Mouse (Mus musculus): ENCODE measurements around the gene Rbfox1.
A peak's percentile ranks its signal among the peaks of the same experiment; 100 is the strongest.

Gene Rbfox1

GRCm38 (mm10) chr16:6349381-6349780, 464.2 kb downstream of the Rbfox1 start:
- DNase-seq (ENCODE audit: low spot score) = no peak

DNA sequence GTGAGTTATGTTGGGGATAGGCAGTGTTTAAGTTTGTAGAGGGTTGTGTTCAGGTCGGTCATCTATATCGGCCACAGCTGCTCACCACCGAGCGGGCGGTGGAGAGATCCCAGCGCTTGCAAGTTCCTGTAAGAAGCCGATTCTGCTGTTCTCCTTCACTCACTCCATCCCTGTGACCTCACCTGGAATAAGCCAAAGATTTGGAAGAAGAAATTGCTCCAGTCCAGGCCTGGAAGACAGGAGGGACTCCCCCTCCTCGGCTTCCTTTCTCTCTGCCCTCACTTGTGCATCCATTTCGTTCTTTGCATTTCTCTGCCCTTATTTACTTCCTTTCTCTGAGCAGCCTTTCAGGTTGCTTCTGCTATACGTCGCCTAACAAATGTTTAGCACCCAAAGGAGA, 465.1 kb downstream of the Rbfox1 start:
- no peak for DNase-seq (ENCODE audit: low spot score)

DNA sequence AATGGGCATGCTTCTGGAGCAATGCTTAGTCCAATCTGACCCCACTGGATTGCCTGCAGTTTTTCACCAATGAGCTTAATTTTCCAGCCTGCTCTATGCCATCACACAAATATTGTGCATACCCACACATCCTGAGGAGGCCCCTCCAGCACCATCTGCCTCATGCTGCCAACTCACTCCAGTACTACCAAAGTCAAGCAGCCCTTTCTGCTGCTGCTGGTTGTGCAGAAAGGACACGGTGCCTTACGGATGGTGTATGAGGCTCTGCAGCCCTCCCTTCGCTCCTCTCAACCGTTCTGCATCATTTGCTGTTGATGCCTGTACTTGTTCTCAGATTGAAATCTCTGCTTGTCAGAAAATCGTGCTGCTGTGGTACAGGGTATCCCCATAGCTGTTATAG, 468.0 kb downstream of the Rbfox1 start:
- no peak for DNase-seq (ENCODE audit: low spot score)

GRCm38 (mm10) chr16:6356931-6357330, 471.8 kb downstream of the Rbfox1 start:
- no peak for DNase-seq (ENCODE audit: low spot score)

DNA sequence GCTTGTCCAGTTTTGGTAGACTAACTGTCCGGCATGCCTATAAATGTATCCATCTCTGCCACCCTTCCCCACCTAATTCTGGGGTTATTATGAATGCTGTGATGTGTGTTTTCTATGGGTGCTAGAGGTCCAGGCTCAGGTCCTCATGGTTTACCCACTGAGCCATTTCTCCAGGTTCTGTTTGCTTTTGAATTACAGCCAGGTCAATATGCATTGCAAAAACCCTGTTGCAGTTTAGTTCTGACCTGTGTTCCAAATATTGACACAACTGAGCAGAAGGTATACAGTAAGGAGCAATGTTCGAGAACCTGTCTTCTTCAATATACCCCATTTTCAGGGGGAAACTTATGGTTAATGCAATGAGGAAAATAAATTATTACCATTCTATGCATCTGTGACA, 480.6 kb downstream of the Rbfox1 start:
- DNase-seq (ENCODE audit: low spot score) = no peak

DNA sequence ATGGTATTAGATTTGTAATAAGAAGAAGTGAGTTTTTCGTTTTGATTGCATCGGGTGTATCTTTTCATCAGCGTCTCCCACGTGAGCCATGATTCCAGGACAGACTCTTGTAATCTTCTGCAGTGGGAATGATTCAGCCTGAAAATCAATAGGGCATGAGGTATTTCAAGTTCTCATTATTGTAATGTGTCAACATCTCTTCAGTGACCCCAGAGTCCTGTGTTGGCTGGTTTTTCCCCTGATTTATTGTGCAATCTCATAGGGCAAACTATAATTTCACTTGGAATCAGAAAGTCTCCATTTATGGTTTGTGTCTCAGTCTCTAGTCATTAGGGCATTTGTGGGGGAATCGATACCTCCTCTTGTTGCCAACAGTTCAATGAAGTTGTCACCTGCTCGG, 481.5 kb downstream of the Rbfox1 start:
- no peak for DNase-seq (ENCODE audit: low spot score)

DNA sequence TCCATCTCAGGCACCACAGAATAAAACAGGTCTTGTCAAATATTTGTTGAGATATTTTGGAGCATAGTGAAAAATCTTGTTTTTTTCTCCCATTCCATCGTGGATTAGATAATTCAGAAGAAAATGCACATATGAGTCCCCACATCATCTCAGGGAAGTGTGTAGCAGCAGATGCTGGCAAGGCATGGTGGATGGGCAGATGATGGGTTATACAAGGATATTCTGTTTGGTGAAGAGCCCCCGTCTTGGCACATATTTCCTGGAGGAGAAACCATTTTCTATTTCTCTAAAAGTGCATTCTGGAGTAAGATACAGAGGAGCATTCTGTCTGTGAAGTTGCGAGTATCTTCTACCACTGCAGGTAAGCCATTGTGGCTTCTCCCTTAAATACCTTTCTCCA, 495.8 kb downstream of the Rbfox1 start:
- DNase-seq (ENCODE audit: low spot score) = no peak

- DNase-seq (ENCODE audit: low spot score) = no peak
These were observed 496.4 kb downstream of the Rbfox1 start for GRCm38 (mm10) chr16:6381572-6381971.

- no peak for DNase-seq (ENCODE audit: low spot score)
These were observed 497.6 kb downstream of the Rbfox1 start for GRCm38 (mm10) chr16:6382712-6383111.

- no peak for DNase-seq (ENCODE audit: low spot score)
These were observed 505.2 kb downstream of the Rbfox1 start for GRCm38 (mm10) chr16:6390278-6390930.

DNA sequence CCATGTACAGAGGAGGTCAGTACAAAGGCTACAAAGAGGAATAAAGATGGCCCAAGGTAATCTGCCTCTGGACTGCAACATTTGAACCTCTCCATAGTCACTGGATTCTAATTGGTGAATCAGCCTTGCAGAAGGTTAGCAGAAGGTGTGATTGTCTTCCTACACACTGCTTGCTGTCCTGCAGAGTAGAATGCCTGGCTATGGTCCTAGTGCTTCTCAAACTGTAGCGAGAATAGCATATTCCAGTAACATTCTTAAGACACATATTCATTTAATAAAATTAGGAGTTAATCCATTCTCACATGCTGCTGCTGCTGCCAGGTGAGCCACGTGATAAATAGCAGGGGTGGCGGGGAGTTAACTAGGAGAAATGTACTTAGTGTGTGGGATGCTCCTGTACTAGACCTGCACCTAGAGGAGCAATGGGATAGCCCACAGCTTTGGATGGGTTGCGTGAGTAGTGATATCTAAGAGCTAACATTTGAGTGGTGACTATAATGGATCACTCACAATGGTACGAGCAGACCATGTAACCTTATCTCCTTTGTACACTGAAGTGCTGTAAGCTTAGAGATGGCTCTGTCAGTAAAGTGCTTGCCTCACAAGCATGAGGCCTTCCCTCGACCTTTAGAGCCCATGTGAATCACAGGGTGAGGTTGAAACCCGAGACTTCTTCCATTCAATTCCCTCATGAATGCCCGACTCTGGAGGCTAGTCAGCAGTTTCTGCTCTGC, 511.7 kb downstream of the Rbfox1 start:
- DNase-seq (ENCODE audit: low spot score) = no peak

GRCm38 (mm10) chr16:6397635-6398034, 512.5 kb downstream of the Rbfox1 start:
- no peak for DNase-seq (ENCODE audit: low spot score)

GRCm38 (mm10) chr16:6402816-6403215, 517.7 kb downstream of the Rbfox1 start:
- no peak for DNase-seq (ENCODE audit: low spot score)

DNA sequence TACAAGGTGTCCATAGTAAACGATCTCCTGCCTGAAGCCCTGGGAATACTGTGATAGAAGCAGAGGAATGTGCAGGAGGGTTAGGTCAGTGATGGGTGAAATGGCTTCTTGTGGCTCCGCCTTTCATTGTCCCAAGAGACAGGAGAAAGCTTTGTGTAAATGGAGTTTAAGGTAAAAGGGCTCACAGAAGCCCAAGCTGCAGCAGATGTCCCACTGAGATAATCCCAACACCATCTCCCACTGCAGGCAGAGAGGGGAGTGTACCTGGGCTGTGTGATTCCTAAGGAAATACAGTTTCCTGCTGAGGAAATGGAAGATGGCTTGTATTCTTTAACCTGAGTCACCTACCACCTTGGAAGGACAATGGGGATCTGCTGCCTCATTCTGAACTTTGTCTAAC, 529.7 kb downstream of the Rbfox1 start:
- no peak for DNase-seq (ENCODE audit: low spot score)

DNA sequence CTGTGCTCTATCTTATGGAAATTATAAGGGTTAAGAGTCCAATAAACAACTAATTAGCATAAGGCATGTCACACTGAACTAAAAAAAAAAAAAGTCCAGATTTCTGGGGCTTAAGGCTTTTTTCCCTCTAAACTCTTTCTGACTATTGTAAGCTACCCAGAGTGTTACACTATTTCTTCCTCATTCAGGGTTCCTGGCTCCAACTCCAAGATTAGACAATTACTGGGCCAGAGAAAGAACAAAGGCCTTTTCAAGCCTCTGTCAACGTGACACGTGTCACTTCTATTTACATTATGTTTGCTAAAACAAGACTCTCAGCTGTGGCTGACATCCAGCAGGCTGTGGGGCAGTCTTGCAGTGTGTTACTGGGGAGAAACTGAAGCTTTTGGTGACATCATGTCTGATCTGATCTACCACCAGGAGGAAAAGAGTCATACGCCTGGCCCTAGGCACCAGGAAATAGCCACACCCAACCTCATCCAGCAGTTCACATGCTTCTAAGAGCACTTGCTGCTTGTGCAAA, 536.5 kb downstream of the Rbfox1 start:
- DNase-seq (ENCODE audit: low spot score) = no peak

- DNase-seq (ENCODE audit: low spot score) = no peak
These were observed 538.8 kb downstream of the Rbfox1 start for GRCm38 (mm10) chr16:6423878-6424409.

DNA sequence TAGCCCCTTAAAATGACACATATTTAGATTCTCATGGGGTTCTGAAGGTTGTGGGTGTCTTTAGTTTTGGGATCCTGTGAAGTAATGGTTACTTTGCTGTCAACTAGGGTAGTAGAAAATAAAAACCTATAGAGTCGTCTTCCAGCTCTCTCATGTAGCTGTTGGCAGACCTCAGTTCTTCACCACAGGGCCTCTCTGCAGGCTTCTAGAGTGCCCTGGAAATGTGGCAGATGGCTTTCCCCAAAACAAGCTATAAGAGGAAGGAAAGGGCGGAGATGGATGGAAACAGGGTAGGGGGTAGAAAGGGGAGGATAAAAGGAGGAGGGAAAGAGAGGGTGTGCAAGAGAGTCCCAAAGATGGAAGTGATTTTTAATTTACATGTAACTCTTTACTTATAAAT, 539.6 kb downstream of the Rbfox1 start:
- DNase-seq (ENCODE audit: low spot score) = no peak

GRCm38 (mm10) chr16:6427292-6428281, 542.4 kb downstream of the Rbfox1 start:
- no peak for DNase-seq (ENCODE audit: low spot score)

DNA sequence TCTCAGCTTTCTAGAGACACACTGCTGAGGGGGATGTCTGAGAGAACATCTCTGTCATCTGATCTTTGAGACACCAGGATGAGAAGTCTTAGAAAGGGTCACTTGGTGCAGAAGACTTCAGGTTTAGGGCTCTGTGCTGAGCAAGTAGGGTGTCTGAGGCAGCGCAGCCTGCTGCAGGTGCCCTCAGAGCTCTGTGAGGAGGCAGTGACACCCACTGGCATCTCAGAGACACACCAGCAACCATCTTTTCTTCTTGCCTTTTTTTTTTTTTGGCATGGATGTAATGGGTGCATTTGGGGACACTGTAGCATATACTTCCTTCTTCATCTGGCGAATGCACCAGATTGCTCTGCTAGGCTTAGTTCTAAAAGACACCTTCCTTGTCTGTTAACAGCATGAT, 545.8 kb downstream of the Rbfox1 start:
- peak; percentile 25 for DNase-seq (ENCODE audit: low spot score)

- no peak for DNase-seq (ENCODE audit: low spot score)
These were observed 551.3 kb downstream of the Rbfox1 start for GRCm38 (mm10) chr16:6436445-6436844.

DNA sequence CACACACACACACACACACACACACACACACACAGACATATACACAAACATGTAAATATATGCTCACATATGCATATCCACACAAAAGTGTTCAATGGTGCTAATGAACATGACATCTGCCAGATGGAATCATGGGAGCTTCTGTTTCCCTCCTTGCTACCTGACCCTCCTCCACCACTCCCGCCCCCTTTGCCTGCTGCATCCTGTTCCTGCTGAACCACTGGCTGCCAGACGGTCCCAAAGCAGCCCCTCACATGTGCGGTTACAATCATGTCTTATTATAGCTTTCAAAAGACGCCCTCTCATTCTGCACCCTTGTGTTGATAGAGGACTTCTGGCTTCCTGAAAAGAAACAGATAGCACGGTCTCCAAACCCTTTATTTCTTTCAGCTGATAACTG, 563.1 kb downstream of the Rbfox1 start:
- peak; percentile 12 for DNase-seq (ENCODE audit: low spot score)

DNA sequence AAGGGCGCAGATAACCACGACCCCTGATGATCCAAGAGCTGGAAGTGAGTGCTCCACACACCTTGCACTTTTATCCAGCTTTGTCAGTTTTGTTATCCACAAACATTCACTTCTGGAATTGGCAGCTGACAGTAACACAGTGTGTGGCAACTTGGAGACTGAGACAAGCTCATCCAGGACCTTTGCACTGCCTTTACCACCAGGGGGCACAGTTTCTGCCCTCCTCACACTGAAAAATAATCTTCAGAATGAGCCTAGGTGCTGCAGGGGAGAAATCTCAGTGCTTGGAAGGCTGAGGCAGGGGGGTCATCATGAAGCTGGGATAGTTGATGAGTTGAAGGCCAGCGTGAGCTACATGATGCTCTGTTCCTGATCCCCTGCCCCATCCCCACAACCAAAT, 570.2 kb downstream of the Rbfox1 start:
- no peak for DNase-seq (ENCODE audit: low spot score)

Data from left cerebral cortex, adult 11 months (tissue).